Mouse (Mus musculus): Measurements from ENCODE around the gene Stip1.

Stip1 gene

DNA sequence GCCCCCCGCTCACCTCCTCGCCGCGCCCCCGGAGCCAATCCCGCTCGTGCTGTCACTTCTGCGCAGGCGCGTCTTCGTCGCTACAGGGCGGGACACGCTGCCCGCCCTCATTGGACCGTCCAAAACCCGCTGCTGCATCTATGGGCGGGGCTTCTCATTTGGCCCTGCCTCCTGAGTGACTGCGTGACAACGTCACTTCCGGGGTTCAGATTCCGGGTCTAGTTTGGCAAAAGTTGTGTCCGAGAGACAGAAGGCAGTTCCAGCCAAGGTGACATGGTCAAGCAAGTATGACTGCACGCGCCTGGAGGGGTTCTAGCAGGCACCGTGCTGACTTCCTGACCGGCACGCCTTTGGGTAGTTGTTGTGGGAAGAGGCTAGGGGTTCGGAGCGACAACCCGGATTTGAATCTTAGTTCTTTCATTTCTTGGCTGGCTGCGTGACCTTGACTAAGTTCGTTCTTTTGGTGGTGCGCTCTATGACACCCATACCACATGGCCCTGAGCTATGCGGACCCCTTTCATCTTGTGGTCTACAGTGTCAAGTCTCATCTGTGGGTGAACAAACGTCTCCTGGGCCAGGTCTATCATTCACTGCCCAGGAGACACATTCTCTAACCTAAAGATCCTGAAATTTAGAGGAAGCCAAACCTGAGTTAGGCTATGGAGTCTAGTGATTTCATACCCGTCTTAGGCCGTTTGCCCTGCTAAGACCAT lies 59.2 kb downstream of the Stip1 start, which contains the start of gene Fkbp2:
Gene Fkbp2, minus strand, starts transcription at position 121 of the 713 bp plus-strand sequence.
- DNase-seq, result peak; percentile 99

DNA sequence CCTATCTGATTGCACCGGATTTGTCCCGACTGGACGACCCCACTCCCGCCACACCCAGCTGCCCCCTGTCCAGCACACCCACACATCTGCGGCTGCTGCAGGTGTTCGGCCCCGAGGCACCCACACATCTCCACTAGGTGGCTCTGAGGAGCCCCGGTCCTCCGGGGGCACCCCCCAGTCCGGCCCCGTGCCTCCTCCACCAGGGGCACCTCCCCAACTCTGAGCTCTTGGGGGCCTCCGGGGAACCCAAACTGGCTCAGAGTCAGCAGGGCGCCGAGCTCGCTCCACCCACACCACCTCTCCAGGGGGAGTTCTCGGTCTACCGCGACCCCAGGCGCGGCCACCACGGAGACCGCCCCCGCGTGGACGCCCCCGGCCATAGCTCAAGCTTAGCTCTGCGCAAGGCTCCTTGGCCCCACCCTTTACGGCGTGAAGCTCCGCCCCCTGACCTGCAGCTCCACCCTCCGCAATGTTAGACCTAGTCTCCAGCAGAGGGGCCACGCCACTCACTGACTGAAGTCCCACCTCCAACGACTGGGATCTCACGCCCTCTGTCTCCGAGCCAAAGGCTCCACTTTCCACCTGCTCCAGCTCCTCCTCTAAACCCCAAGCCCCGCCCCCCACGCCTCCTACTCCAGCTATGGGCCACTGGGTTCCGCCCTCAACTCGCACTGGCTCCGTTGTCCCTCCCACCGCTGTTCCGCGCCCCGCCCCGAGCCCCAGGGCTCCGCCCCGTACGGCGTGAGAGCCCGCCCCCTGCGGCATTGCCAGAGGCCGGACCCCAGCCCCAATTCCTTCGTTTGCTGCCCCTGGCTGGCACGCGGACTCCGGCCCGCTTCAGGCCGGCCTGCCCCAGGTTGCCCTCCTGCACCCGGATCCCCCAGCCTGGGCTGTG lies 60.0 kb downstream of the Stip1 start:
- peak; percentile 99 to 100 for DNase-seq

DNA sequence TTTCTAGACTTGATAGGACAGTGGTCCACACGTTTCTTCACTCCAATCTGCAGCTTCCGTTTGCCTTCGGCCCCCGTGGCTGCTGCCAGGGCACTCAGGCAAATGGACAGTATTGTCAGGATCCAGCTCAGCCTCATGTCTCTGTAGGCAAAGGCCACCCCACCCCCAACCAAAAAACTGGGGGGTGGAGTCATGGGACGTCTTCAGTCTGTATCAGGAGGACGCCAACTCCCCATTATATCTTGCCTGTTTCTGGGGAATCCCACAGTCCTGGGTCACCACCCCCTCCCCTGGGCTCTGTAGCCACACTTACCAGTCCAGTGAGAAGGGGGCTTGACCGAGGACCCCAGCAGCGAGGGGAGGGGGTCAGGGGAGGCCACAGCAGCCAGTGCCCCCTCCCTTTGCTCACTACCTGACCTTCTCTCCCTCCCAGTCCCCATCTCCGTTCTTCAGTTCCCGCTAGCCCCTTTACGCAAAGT lies 60.7 kb downstream of the Stip1 start:
- DNase-seq, result peak in 1 of 2 experiments; percentile 45

DNA sequence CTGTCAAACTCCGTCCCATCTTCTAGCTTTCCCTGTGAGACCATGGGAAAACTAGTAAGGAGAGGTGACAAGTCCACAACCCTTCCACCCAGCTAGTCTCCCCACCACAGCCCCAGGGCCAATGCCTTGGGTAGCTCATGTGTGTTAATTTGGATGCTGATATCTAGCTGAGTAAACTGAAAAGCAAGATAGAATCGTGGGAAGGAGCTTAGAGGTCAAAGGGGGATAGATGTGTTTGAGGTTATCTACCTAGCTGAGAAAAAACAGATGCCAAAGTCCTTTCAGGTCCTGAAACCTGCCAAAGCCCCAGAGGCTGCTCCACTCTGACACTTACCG lies 61.2 kb downstream of the Stip1 start:
- no peak for DNase-seq

DNA sequence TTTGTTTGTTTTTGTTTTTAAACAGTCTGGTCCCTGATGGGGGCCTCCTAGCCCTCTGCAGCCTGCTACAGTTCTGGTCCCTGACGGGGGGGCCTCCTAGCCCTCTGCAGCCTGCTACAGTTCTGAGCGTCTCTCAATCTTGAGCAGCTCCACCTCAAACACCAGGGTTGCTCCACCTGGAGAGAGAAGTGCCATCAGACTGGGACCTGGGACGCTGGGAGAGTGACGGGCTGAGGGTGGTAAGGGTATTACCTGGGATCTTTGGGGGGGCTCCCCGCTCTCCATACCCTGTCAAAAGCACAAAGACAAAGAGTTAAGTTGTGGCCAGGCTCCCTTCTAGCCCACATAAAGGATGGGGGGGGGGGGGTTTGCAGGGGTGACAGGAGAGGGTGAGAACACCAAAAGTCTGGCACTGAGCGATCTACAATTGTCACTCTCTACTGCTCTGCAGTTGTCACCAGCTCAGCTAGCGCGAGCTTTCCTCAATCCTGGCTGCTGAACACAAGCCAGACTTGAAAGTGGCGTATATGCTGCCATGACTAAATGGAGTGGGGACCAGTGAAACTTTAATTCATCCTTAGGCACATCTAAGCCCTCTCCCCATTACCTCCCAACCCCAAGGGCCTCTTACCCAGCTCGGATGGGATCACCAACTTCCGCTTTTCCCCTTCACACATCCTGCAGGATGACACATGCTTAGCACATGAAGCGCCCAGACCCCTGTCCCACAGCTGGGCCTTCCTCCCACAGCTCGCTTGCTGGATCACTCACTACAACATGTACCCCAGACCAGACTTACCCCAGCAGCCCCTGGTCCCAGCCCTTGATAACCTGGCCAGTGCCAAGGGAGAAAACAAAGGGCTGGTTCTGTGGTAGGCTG lies 61.8 kb downstream of the Stip1 start:
- DNase-seq, result no peak

DNA sequence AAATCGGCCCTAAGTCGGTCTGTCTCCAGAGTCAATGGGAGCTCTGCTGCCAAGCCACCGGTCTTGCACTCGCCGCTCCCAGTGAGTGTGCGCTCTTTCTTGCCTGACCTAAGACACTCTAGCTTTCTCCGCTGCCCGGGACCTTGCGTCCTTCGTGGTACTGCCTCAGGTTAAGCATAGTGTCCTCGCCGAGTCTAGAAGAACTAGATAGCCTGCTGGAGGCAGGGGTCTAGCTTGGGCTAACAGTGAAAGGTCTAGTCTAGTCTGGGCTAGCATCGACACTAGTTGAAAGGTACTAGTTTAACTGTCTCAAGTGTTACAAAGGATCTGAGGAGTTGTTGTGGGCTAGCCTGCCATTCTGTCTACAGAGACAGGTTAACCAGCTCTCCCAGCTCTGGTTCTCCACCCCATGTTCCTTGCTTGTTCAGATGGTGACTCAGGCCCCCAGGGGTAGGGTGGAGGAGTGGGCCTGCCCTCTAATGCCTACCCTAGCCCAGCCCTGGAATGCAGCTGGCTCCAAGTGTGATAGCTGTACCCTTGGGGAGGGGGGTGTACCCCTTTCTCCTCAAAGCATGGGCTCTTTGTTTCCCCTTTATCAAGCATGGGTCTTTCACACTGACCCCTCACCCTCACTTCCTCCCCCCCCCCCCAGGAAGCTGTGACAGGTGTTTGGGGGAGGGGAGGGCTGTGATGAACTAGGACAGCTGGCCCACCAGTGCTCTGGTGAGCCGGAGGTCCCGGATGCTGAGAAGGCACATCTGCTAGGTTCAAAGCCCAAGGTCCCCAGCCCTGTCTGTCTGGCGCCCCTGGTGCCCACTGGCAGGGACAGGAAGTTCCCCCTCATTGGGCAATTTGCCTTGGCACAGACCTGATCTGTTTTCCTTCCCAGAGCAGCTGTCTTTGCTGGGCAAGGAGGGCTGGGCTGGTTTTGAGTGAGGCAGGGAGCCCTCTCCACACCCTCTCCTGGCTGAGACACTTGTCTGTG lies 63.9 kb downstream of the Stip1 start, which contains the start of gene Plcb3:
Gene Plcb3, minus strand, starts transcription at position 934 of the 985 bp plus-strand sequence.
- DNase-seq, result peak; percentile 76 to 81

DNA sequence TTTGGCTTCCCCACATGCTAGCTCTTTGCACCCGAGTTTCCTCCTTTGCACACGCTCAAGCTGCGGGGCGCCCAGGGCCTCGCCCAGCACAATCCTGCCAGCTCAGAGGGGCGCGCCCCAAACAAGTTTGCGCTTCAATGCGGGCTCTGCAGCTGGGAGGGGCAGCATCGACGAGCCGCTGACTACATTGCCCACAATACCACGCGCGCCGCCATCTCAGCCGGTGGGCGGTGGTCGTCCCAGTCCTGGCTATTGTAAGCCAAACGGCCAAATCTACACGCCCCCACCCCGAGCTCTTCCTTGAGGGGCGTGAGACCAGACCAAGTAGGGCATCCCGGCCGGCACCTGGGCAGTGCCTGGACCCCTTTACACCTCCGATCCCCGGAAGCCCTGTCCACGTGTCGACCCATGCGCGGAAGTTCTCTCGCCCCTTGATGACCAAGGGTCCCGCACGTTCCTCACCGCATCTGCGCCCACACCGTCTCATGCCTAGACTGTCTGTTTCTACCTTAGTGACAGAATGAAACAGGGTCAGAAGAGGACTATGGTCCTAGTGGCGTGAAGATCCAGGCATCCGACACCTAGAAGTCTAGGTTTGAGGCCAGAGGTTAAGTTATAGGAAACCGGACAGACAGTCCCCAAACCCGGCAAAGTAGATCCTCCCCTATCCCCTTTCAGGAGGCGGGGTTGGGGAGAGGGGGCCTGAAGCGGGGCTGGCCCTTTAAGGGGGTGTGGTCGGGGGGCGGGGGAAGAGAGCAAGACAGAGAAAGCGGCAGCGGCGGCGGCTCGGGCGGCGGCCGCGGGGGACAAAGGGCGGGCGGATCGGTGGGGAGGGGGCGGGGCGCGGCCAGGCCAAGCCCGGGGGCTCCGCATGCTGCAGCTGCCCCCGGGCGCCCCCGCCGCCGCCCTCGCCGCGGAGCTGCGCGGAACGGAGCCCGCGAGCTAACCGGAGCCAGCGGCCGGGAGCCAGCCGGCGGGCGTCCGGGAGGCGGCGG lies 65.3 kb downstream of the Stip1 start, which contains the start of gene Ppp1r14b:
Gene Ppp1r14b, plus strand, starts transcription at position 758 of the 995 bp plus-strand sequence.
- DNase-seq, result peak; percentile 87 to 88

DNA sequence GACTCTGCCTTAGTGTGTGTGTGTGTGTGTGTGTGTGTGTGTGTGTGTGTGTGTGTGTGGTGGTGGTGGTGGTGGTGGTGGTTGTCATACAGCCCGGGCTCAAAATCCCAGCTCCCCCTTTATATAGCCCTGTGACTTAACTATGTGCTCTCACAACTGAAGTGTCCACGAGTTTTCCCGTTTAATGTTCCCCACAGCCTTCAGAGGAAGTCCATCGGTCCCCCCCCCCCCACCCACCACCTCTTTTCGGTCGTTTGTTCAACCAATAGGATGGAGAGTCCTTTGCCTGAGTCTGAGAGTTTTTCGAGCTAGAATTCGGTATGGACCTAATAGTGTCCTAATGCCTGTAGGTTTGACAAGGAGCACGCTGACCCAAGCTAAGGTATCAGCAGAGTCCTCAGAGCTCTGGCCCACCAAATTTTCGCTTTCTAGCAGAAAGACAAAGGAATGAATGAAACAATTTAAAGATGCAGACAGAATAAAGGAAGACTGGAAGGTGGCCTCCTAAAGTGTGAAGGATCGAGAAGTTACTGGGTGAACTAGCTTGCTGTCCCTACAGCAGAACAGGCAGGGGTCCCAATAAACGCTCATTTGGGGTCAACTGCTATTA lies 66.1 kb downstream of the Stip1 start:
- no peak for DNase-seq

DNA sequence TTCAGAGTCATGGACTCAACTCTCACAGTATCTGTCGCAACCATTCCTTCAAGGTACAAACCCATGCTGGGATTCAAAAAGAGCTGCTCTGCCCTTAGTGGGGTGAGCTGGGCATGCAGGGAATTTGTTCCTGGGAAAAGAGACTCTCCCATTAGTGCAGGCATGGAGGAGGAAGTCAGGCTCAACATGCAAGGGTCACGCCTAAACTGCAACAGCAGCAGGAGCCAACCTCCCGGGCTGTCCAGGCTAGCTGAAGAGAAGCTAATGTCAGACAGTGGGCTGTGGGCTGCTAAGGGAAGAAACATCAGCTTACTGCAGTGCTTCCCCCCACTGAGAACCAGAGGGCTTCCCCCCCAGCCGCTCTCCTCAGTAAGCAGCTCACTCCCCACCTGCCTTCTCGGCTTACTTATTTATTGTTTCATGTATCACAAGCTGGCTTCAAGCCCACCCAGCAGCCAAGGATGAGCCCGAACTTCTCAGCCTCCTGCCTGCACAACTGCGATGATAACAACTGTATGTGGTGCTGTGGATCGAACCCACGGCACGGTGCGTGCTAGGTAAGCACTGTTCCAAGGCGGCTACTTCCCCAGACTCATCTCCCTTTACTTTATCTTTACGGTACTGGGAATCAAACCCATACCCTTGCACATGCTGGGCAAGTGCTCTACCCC lies 67.4 kb downstream of the Stip1 start:
- DNase-seq, result no peak

DNA sequence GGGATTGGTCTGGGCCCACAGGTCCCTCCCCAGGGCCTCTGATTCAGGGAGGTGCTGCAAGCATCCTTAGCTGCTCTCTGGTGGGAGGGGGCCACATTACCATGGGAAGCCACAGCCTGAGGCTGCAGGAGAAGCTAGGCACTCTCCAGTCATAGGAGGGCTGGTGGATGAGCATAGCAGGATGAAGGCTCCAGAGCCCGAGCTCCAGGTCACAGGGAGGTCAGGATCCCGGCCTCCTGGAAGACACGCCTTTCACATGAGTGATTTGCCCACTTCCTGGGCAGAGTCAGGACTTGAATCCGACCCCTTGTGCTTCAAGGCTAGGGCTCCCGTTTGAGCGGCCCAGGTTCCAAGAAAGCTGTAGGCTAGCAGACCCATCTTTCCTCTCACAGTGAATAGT lies 68.1 kb downstream of the Stip1 start:
- DNase-seq, result no peak
